Mouse (Mus musculus): ENCODE data around the gene Jmjd1c.

DNA sequence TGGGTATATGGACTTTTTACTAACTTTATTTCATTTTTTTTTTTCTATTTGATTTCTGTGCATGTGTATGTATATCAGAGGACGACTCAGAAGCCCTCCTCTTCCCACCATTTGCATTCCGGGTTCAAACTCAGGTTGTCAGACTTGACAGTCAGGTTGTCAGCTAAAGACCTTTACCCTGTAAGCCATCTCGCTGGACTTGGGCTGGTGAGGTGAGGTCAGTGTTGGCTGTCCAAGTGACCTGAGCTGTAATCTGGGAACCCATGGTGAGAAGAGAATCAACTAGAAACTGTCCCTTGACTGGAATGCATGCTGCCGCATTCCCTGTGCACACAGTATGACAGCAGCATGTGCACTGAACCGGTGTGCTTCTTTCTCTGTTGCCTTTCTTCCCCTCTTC lies 13.7 kb downstream of the Jmjd1c start:
- TF ChIP-seq CTCF (IDR thresholded peaks at IDR 0.05; ENCODE audit: control insufficient read depth, insufficient read depth, insufficient read length), result no peak
- no peak for TF ChIP-seq USF1 (IDR thresholded peaks at IDR 0.05; ENCODE audit: low read depth)
- TF ChIP-seq MAX (IDR thresholded peaks at IDR 0.05), result no peak
- no peak for TF ChIP-seq CEBPB (IDR thresholded peaks at IDR 0.05; ENCODE audit: low read depth)
- TF ChIP-seq MYOG (IDR thresholded peaks at IDR 0.05; ENCODE audit: control insufficient read depth, extremely low read depth, insufficient read length), result no peak
- no peak for TF ChIP-seq MYOD1 (IDR thresholded peaks at IDR 0.05; ENCODE audit: control insufficient read depth, insufficient read length, low read depth)
- no peak for TF ChIP-seq FOSL1 (IDR thresholded peaks at IDR 0.05; ENCODE audit: insufficient read depth, low read length, poor library complexity, severe bottlenecking)
